ENCODE assay signal across 8 mouse cellular contexts in genomic region chr7:29852831-29853218, GRCm38 (mm10). TPM values are rescaled to one million over a fixed set of nuclear protein-coding genes. Genes with fewer than 3 reads are reported as not detected.
DNase-seq lines count a peak whose midpoint lies in the region; ATAC-seq lines count a peak whose summit lies in the region.

No protein-coding gene starts in this region.

- H3K27ac ChIP-seq in neural tube, embryonic 11.5 days (ENCODE audit: low read depth, low read length): no peak overlapping the region
- no peak overlapping the region for H3K27ac ChIP-seq in liver, embryonic 11.5 days (ENCODE audit: low read depth, low read length)

- ATAC-seq in neural tube, embryonic 11.5 days (ENCODE audit: insufficient read depth, low FRiP score, low TSS enrichment): 0 out of 2 replicates have a peak, but pooled peaks have one; percentile 20
- ATAC-seq in liver, embryonic 11.5 days (replicated peaks; ENCODE audit: low FRiP score): no peak
- ATAC-seq in monocyte, adult 5-6 weeks (replicated peaks; ENCODE audit: insufficient number of reproducible peaks, low FRiP score, low TSS enrichment, poor library complexity, severe bottlenecking): no peak

- no peaks in the 10 kb centered on the region for H3K27me3 ChIP-seq in neural tube, embryonic 11.5 days (ENCODE audit: control insufficient read depth, insufficient read depth, low read length)
- no peaks in the 10 kb centered on the region for H3K27me3 ChIP-seq in liver, embryonic 11.5 days (replicated peaks; ENCODE audit: control insufficient read depth, insufficient read depth, low read length)

- WGBS in neural tube, embryonic 11.5 days: 60% methylated on average over 9 of the region's 9 CpGs
- 52% methylated on average over 9 of the region's 9 CpGs for WGBS in liver, embryonic 11.5 days

- no peaks in the 10 kb centered on the region for H3K36me3 ChIP-seq in neural tube, embryonic 11.5 days (ENCODE audit: control insufficient read depth, insufficient read depth, low read length)
- peaks cover 3% of the 10 kb centered on the region; the same call in 1 of the 2 replicates for H3K36me3 ChIP-seq in liver, embryonic 11.5 days (ENCODE audit: control insufficient read depth, insufficient read depth, low read length)

- no peaks in the 10 kb centered on the region for H3K9me3 ChIP-seq in neural tube, embryonic 11.5 days (ENCODE audit: control insufficient read depth, low read length)
- H3K9me3 ChIP-seq in liver, embryonic 11.5 days (ENCODE audit: control insufficient read depth, low read length): no peaks in the 10 kb centered on the region

- peak overlapping the region; percentile 48 for H3K4me3 ChIP-seq in neural tube, embryonic 11.5 days (ENCODE audit: low read depth, low read length)
- peak overlapping the region; percentile 50 for H3K4me3 ChIP-seq in liver, embryonic 11.5 days (ENCODE audit: low read depth, low read length)

- peak overlapping the region; percentile 61 for H3K9ac ChIP-seq in neural tube, embryonic 11.5 days (ENCODE audit: low read length)
- H3K9ac ChIP-seq in liver, embryonic 11.5 days (ENCODE audit: low read depth, low read length): peak overlapping the region; percentile 60

- DNase-seq in embryo, embryonic 10.5 days (ENCODE audit: low spot score): peak; percentile 5
- no peak for DNase-seq in embryo, embryonic 10 days (ENCODE audit: low spot score)
- DNase-seq in neural tube, embryonic 11.5 days (ENCODE audit: low spot score): no peak
- DNase-seq in neural tube, embryonic 10.5 days (ENCODE audit: extremely low spot score, low spot score): no peak
- no peak for DNase-seq in liver, embryonic 11.5 days (ENCODE audit: low spot score)
- no peak for DNase-seq in T-cell, adult 2 months (ENCODE audit: low spot score)
- no peak for DNase-seq in layer of hippocampus, adult 9-10 months (ENCODE audit: low spot score)

- H3K4me1 ChIP-seq in neural tube, embryonic 11.5 days (ENCODE audit: control insufficient read depth, insufficient read depth, low read length): 0 out of 2 replicates have a peak, but pooled peaks cover 5% of the 10 kb centered on the region
- no peaks in the 10 kb centered on the region for H3K4me1 ChIP-seq in liver, embryonic 11.5 days (replicated peaks; ENCODE audit: control insufficient read depth, insufficient read depth, low read length)

- H3K4me2 ChIP-seq in neural tube, embryonic 11.5 days (ENCODE audit: low read depth): peak overlapping the region; percentile 75
- peak overlapping the region; percentile 68 for H3K4me2 ChIP-seq in liver, embryonic 11.5 days

RNA-seq across cellular contexts. Expression of gene Zfp940, which starts 0.6 kb away (rescaled TPM):
- 12.3 and 12.4 TPM in 2 replicates for polyA plus RNA-seq in neural tube, embryonic 11.5 days (2014; fragmentation: Nextera tagmentation; extraction: Ambion mirVana)
- 3.9 TPM in 2 replicates for polyA plus RNA-seq in liver, embryonic 11.5 days (2014; fragmentation: Nextera tagmentation; extraction: Ambion mirVana)
- total RNA-seq in monocyte, adult 5-6 weeks (2017): 0.32 to 3.5 TPM (median 1.4 TPM) in 3 replicates

RNA-seq across cellular contexts. Expression of gene Zfp420, which starts 7.0 kb away (rescaled TPM):
- 10.7 and 12.2 TPM in 2 replicates for polyA plus RNA-seq in neural tube, embryonic 11.5 days (2014; fragmentation: Nextera tagmentation; extraction: Ambion mirVana)
- 3.9 and 5.7 TPM in 2 replicates for polyA plus RNA-seq in liver, embryonic 11.5 days (2014; fragmentation: Nextera tagmentation; extraction: Ambion mirVana)
- total RNA-seq in monocyte, adult 5-6 weeks (2017): 1.8 to 7.7 TPM (median 4.7 TPM) in 3 replicates

RNA-seq across cellular contexts. Expression of gene Zfp790, which starts 36.9 kb away (rescaled TPM):
- 22.8 and 26.0 TPM in 2 replicates for polyA plus RNA-seq in neural tube, embryonic 11.5 days (2014; fragmentation: Nextera tagmentation; extraction: Ambion mirVana)
- 9.0 and 10.0 TPM in 2 replicates for polyA plus RNA-seq in liver, embryonic 11.5 days (2014; fragmentation: Nextera tagmentation; extraction: Ambion mirVana)
- total RNA-seq in monocyte, adult 5-6 weeks (2017): 10.2 to 18.4 TPM (median 11.5 TPM) in 3 replicates

RNA-seq across cellular contexts. Expression of gene Zfp27, which starts 53.5 kb away (rescaled TPM):
- 14.4 and 15.0 TPM in 2 replicates for polyA plus RNA-seq in neural tube, embryonic 11.5 days (2014; fragmentation: Nextera tagmentation; extraction: Ambion mirVana)
- polyA plus RNA-seq in liver, embryonic 11.5 days (2014; fragmentation: Nextera tagmentation; extraction: Ambion mirVana): 4.9 and 5.8 TPM in 2 replicates
- total RNA-seq in monocyte, adult 5-6 weeks (2017): 4.4 to 8.6 TPM (median 5.5 TPM) in 3 replicates

RNA-seq across cellular contexts. Expression of gene Zfp383, which starts 55.2 kb away (rescaled TPM):
- polyA plus RNA-seq in neural tube, embryonic 11.5 days (2014; fragmentation: Nextera tagmentation; extraction: Ambion mirVana): 6.7 and 7.6 TPM in 2 replicates
- 2.2 and 2.3 TPM in 2 replicates for polyA plus RNA-seq in liver, embryonic 11.5 days (2014; fragmentation: Nextera tagmentation; extraction: Ambion mirVana)
- total RNA-seq in monocyte, adult 5-6 weeks (2017): 0.95 to 2.2 TPM in 2 of 3 replicates, not detected in the other
